Mouse (Mus musculus): ENCODE measurements around the gene Zfp451. TPM values are rescaled to one million over a fixed set of nuclear protein-coding genes. Genes with fewer than 3 reads are reported as not detected.
A peak's percentile ranks its signal among the peaks of the same experiment; 100 is the strongest.

Gene Zfp451
- polyA plus RNA-seq, 1 experiment from 2014 or later, result 21.7 TPM

DNA sequence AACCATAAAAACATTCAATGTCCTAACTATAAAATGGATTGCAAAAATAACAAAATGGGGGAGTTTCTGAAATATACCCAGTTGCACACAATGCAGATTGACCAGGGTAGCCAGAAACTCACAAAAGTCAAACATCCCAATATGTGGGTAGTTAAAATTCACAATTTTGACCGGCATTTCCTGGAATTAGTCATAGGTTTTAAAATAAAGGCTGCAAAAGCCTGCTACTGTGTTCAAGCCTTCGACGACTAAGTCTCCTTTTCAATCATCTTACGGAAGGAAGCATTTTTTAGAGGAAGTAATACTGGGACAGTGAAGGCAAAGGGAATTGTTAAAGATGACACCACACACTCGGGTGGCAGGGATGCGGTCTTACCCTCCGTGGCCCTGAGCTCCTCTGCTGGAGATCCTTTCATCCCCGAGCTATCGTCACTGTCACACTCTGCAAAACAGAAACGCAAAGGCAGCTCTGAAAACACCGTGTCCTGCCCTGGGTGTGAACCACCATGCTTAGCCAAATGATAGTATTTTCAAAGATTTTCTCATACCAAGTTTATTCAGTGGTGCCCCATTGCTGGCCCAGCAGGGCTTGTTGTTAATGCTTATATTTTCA is 48.8 kb downstream of the Zfp451 start:
- H3K9ac ChIP-seq (ENCODE audit: low read length), result no peak overlapping the region
- H3K36me3 ChIP-seq (ENCODE audit: control insufficient read depth, insufficient read depth, low read length), result 0 out of 2 replicates have a peak, but pooled peaks cover 5% of the 10 kb centered on the region
- no peaks in the 10 kb centered on the region for H3K4me1 ChIP-seq (ENCODE audit: control insufficient read depth, insufficient read depth, low read length)
- H3K27me3 ChIP-seq (ENCODE audit: control insufficient read depth, insufficient read depth, low read length), result no peaks in the 10 kb centered on the region
- 86% methylated on average over 11 of the region's 11 CpGs for WGBS
- H3K4me2 ChIP-seq (ENCODE audit: low read depth, low read length), result no peak overlapping the region
- no peak for ATAC-seq (ENCODE audit: insufficient read depth, low FRiP score)
- H3K27ac ChIP-seq (ENCODE audit: low read length), result no peak overlapping the region
- no peak overlapping the region for H3K4me3 ChIP-seq (replicated peaks; ENCODE audit: low read length)
- no peaks in the 10 kb centered on the region for H3K9me3 ChIP-seq (replicated peaks; ENCODE audit: control insufficient read depth, low read length)

DNA sequence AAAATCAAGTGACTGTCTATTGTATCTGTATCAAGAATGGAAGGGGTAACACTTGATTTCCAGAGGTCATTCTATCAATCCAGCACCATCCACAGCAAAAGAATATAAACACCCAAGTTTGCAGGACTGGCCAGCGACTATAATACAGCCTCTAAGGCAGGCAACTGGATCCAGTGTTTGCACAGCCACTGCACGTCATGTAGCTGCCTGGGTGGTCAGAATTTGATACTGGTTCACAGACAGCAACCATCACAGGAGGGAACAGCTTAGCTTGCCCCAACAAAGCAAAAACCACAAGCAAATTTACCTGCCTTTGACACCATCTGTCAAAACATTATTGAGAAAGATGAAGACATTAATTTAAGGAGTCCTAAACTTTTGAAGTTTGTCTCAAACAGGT is 50.6 kb downstream of the Zfp451 start:
- 49% methylated on average over 2 of the region's 2 CpGs for WGBS
- H3K4me3 ChIP-seq (replicated peaks; ENCODE audit: low read length), result no peak overlapping the region
- H3K4me1 ChIP-seq (ENCODE audit: control insufficient read depth, insufficient read depth, low read length), result no peaks in the 10 kb centered on the region
- no peaks in the 10 kb centered on the region for H3K27me3 ChIP-seq (ENCODE audit: control insufficient read depth, insufficient read depth, low read length)
- H3K36me3 ChIP-seq (ENCODE audit: control insufficient read depth, insufficient read depth, low read length), result 0 out of 2 replicates have a peak, but pooled peaks cover 3% of the 10 kb centered on the region
- H3K4me2 ChIP-seq (ENCODE audit: low read depth, low read length), result no peak overlapping the region
- H3K9me3 ChIP-seq (replicated peaks; ENCODE audit: control insufficient read depth, low read length), result no peaks in the 10 kb centered on the region
- no peak for ATAC-seq (ENCODE audit: insufficient read depth, low FRiP score)
- no peak overlapping the region for H3K9ac ChIP-seq (ENCODE audit: low read length)
- H3K27ac ChIP-seq (ENCODE audit: low read length), result no peak overlapping the region

DNA sequence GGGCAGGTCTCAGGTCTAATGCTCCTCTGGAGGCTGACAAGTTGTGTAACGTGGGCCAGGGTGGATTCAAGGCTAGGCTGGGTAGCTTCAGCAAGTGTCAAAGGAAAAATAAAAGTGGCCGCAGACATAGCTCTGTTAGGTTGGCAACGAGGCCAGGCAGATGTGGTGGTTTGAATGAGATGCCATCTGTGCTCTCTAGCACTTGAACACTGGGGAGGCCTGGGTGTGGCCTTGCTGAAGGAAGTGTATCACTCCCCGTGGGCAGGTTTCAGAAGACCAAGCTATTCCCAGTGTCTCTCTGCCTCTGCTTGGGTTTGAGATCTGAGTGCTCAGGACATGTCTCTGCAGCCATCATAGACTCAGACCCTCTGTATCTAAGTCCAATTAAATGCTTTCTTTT is 55.9 kb downstream of the Zfp451 start:
- H3K36me3 ChIP-seq (ENCODE audit: control insufficient read depth, insufficient read depth, low read length), result 0 out of 2 replicates have a peak, but pooled peaks cover 3% of the 10 kb centered on the region
- H3K4me3 ChIP-seq (replicated peaks; ENCODE audit: low read length), result no peak overlapping the region
- no peak for ATAC-seq (ENCODE audit: insufficient read depth, low FRiP score)
- 0 out of 2 replicates have a peak overlapping the region, but pooled peaks have one; percentile 91 for H3K4me2 ChIP-seq (ENCODE audit: low read depth, low read length)
- no peaks in the 10 kb centered on the region for H3K9me3 ChIP-seq (replicated peaks; ENCODE audit: control insufficient read depth, low read length)
- WGBS, result 53% methylated on average over 4 of the region's 4 CpGs
- H3K4me1 ChIP-seq (ENCODE audit: control insufficient read depth, insufficient read depth, low read length), result 0 out of 2 replicates have a peak, but pooled peaks cover 10% of the 10 kb centered on the region
- no peak overlapping the region for H3K9ac ChIP-seq (ENCODE audit: low read length)
- no peaks in the 10 kb centered on the region for H3K27me3 ChIP-seq (ENCODE audit: control insufficient read depth, insufficient read depth, low read length)
- peak overlapping the region; percentile 88; the same call in 1 of the 2 replicates for H3K27ac ChIP-seq (ENCODE audit: low read length)

DNA sequence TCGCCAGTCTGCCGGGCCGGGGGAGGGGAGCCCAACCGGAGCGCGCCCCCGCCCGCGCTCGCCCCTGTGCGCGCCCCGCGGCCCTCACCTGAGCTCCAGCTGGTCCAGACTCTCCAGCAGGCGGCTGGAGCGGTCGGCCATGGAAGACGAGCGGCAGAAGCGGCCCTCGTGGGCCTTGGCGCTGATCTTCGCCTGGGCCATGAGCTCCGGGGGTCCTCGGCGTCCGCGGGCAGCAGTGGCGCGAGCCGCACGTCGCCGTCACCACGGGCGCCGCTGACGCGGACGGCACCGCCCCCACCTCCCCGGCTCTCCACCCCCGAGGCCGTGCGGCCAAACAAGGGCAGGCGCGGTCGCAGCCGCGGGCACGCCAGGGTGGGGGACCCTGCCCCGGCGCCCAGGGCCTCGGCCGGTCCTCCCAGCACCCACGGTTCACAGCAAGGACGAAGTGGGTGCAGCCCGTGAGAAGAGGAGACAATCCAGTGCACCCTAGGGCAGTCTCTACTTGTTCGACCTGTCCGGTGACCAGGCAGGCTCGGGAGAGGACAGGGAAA is 56.8 kb downstream of the Zfp451 start, which contains the start of gene Bag2:
Bag2 (minus strand) TSS at position 305 of the 551 bp plus-strand sequence.
- 0 out of 2 replicates have a peak, but pooled peaks cover 3% of the 10 kb centered on the region for H3K36me3 ChIP-seq (ENCODE audit: control insufficient read depth, insufficient read depth, low read length)
- peak; percentile 90 for ATAC-seq (ENCODE audit: insufficient read depth, low FRiP score)

DNA sequence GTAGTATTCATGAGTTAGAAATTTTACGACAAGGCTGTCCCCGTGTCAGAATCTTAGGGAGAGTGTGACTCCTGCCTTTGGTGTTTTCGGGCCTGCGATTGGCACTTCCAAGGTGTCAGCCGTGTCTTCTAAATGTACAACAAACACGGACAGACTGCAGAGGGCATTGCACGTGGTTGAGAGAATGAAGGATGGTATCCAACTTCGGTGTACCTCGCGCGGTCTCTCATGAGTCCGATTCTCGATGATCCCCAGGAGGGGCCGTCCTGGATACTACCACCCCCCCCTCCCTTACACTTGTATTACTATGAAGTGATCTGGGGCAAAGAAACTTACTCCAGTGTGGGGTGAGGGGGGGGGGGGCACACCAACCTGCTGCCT is 57.4 kb downstream of the Zfp451 start:
- peak overlapping the region; percentile 91 for H3K4me2 ChIP-seq (ENCODE audit: low read depth, low read length)
- no peaks in the 10 kb centered on the region for H3K27me3 ChIP-seq (ENCODE audit: control insufficient read depth, insufficient read depth, low read length)
- H3K36me3 ChIP-seq (ENCODE audit: control insufficient read depth, insufficient read depth, low read length), result no peaks in the 10 kb centered on the region
- H3K9me3 ChIP-seq (replicated peaks; ENCODE audit: control insufficient read depth, low read length), result no peaks in the 10 kb centered on the region
- 0 out of 2 replicates have a peak, but pooled peaks cover 10% of the 10 kb centered on the region for H3K4me1 ChIP-seq (ENCODE audit: control insufficient read depth, insufficient read depth, low read length)
- H3K27ac ChIP-seq (ENCODE audit: low read length), result peak overlapping the region; percentile 88
- peak; percentile 26; the same call in 1 of the 2 replicates for ATAC-seq (ENCODE audit: insufficient read depth, low FRiP score)
- peak overlapping the region; percentile 91 for H3K9ac ChIP-seq (ENCODE audit: low read length)
- peak overlapping the region; percentile 81 for H3K4me3 ChIP-seq (replicated peaks; ENCODE audit: low read length)
- WGBS, result 3% methylated on average over 14 of the region's 14 CpGs

More for the DNA sequence above, 56.8 kb downstream of the Zfp451 start, which contains the start of gene Bag2:
- no peaks in the 10 kb centered on the region for H3K9me3 ChIP-seq (replicated peaks; ENCODE audit: control insufficient read depth, low read length)
- no peaks in the 10 kb centered on the region for H3K27me3 ChIP-seq (ENCODE audit: control insufficient read depth, insufficient read depth, low read length)
- under 1% methylated on average over 60 of the region's 61 CpGs for WGBS
- peak within 1 kb of the TSS; percentile 88 for H3K27ac ChIP-seq (ENCODE audit: low read length)
- 0 out of 2 replicates have a peak, but pooled peaks cover 10% of the 10 kb centered on the region for H3K4me1 ChIP-seq (ENCODE audit: control insufficient read depth, insufficient read depth, low read length)
- peak within 1 kb of the TSS; percentile 91 for H3K9ac ChIP-seq (ENCODE audit: low read length)
- H3K4me3 ChIP-seq (replicated peaks; ENCODE audit: low read length), result peak within 1 kb of the TSS; percentile 81
- H3K4me2 ChIP-seq (ENCODE audit: low read depth, low read length), result peak within 1 kb of the TSS; percentile 91

DNA sequence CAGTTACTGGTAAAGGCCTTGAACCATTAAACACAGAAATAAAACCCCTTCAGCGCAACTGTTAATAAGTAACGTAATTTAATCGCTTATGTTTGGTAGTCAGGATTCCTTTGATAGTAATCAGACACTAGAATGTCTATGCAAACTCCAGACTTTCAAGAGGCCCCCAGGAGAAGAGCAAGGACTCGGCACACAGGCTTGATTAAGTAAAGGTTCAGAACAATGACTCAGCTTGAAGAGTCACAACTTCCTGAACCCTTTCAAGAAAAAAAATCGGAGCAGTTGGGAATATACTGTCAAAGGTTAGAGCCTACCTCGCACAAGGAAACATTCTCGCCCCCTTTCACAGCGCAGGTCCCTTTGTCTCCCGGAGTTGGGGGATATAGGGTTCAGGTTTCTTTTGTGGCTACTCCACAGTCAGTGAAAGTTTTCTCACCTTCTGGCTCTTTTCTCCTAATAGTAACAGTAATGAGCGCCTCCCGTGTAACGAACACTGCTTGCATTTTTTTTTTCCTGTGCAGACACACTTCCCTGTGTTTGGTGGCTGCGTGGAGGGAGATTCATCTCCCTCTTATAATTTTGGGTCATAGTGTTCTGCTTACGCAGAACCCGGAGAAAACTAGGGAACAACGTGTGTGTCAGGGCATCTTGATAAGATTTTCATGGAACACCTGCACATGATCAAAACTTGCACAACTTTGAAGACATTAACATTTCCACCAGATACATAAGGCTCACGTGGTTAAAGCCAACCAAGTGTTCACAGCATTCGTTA is 58.0 kb downstream of the Zfp451 start:
- ATAC-seq (ENCODE audit: insufficient read depth, low FRiP score), result no peak

DNA sequence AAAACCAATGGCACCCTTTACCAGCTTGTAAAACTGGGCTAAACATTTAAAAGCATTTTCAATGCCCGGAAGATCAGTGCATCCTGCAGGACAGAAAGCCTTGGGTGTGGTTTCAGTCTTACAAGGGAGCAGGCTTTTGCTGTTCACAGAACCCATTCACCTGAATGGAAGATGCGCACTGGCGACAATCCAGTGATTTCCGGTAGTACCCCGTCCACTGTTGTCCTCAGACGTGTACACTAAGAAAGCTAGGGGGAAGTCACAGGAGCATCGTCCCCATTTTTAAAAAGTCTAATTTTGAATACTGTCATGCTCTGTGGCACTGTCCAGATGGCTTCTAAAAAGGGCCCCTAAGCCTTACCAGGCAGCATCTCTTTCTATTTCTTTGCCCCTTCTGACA is 58.6 kb downstream of the Zfp451 start:
- H3K36me3 ChIP-seq (ENCODE audit: control insufficient read depth, insufficient read depth, low read length), result no peaks in the 10 kb centered on the region
- H3K9ac ChIP-seq (ENCODE audit: low read length), result 0 out of 2 replicates have a peak overlapping the region, but pooled peaks have one; percentile 1
- H3K9me3 ChIP-seq (replicated peaks; ENCODE audit: control insufficient read depth, low read length), result no peaks in the 10 kb centered on the region
- H3K4me3 ChIP-seq (replicated peaks; ENCODE audit: low read length), result peak overlapping the region; percentile 81; the same call in 1 of the 2 replicates
- WGBS, result 70% methylated on average over 7 of the region's 7 CpGs
- H3K4me1 ChIP-seq (ENCODE audit: control insufficient read depth, insufficient read depth, low read length), result 0 out of 2 replicates have a peak, but pooled peaks cover 10% of the 10 kb centered on the region
- peak overlapping the region; percentile 88; the same call in 1 of the 2 replicates for H3K27ac ChIP-seq (ENCODE audit: low read length)
- no peaks in the 10 kb centered on the region for H3K27me3 ChIP-seq (ENCODE audit: control insufficient read depth, insufficient read depth, low read length)
- ATAC-seq (ENCODE audit: insufficient read depth, low FRiP score), result no peak
- peak overlapping the region; percentile 91 for H3K4me2 ChIP-seq (ENCODE audit: low read depth, low read length)

More for the DNA sequence above, 58.0 kb downstream of the Zfp451 start:
- 18% methylated on average over 18 of the region's 18 CpGs for WGBS
- no peaks in the 10 kb centered on the region for H3K27me3 ChIP-seq (ENCODE audit: control insufficient read depth, insufficient read depth, low read length)
- no peaks in the 10 kb centered on the region for H3K36me3 ChIP-seq (ENCODE audit: control insufficient read depth, insufficient read depth, low read length)
- peak overlapping the region; percentile 91 for H3K4me2 ChIP-seq (ENCODE audit: low read depth, low read length)
- H3K27ac ChIP-seq (ENCODE audit: low read length), result peak overlapping the region; percentile 88
- H3K9me3 ChIP-seq (replicated peaks; ENCODE audit: control insufficient read depth, low read length), result no peaks in the 10 kb centered on the region
- H3K4me1 ChIP-seq (ENCODE audit: control insufficient read depth, insufficient read depth, low read length), result 0 out of 2 replicates have a peak, but pooled peaks cover 10% of the 10 kb centered on the region
- peak overlapping the region; percentile 81 for H3K4me3 ChIP-seq (replicated peaks; ENCODE audit: low read length)
- H3K9ac ChIP-seq (ENCODE audit: low read length), result peak overlapping the region; percentile 91

DNA sequence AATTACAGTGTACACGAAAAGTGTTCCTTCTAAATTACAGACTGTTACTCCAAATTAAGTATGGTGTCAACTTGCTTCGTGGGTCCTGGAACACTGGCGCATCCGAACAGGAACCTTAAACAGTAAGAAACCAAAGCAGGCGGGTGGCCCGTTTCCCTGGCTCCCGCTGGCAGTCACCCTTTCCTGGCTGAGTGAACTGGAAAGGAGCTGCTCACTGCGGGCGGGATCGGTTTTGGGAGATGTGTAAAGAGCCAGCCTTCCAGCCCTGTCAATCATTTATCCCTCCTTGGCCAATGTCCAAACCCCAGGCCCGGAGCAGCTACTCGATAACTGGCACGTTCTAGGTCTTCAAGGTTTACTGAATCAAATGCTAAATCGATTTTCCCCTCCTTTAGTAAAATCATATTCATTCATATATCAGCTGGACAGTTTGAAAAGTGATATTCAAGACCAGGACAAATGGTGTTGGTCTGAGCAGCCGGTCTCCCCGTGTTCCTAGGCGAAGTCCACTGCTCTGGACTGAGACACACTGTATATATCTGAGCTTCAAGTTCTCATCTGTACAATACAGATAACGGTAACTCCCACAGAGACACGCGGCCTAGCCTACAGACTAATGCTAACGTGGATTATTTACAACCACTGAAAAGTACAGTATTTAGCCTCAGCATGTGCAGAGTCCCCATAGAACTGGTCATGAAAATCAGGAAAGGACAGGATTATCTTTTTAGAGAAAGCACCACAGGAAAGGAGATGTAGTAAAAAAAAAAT is 59.2 kb downstream of the Zfp451 start:
- Histone ChIP-seq H3K4me3 (replicated peaks; ENCODE audit: low read length) (no peak overlapping the region), H3K9me3 (replicated peaks; ENCODE audit: control insufficient read depth, low read length) (no peaks in the 10 kb centered on the region), H3K27ac (ENCODE audit: low read length) (no peak overlapping the region), H3K4me2 (ENCODE audit: low read depth, low read length) (no peak overlapping the region), H3K4me1 (ENCODE audit: control insufficient read depth, insufficient read depth, low read length) (0 out of 2 replicates have a peak, but pooled peaks cover 10% of the 10 kb centered on the region), H3K27me3 (ENCODE audit: control insufficient read depth, insufficient read depth, low read length) (no peaks in the 10 kb centered on the region), H3K9ac (ENCODE audit: low read length) (no peak overlapping the region), H3K36me3 (ENCODE audit: control insufficient read depth, insufficient read depth, low read length) (no peaks in the 10 kb centered on the region)
- ATAC-seq (ENCODE audit: insufficient read depth, low FRiP score), result no peak
- 78% methylated on average over 21 of the region's 21 CpGs for WGBS

All from stomach, embryonic 16.5 days (tissue).